Mouse (Mus musculus): ENCODE data around the gene Nrxn1.

- no peak for TF ChIP-seq POLR2A (IDR thresholded peaks at IDR 0.05; ENCODE audit: insufficient read depth, low read depth, low read length)
- TF ChIP-seq CTCF (IDR thresholded peaks at IDR 0.05; ENCODE audit: insufficient read depth, low read depth, low read length): no peak
These were observed 1085.3 kb downstream of the Nrxn1 start for GRCm38 (mm10) chr17:90007438-90008109.
